Mouse (Mus musculus) megakaryocyte, embryonic 14.5 days (primary cell): ENCODE results near the gene Polg2.

Source experiments
- FLI1 ChIP-seq: IDR thresholded peaks from 2 replicates; pipeline ENCODE4 v1.6.1; 2012; ENCODE audit warnings: low read length, inconsistent platforms, mixed read lengths
- GATA1 ChIP-seq: IDR thresholded peaks from 3 replicates; pipeline ENCODE4 v1.6.1; 2012; ENCODE audit warnings: mixed read lengths, low read length, inconsistent platforms, borderline replicate concordance

DNA sequence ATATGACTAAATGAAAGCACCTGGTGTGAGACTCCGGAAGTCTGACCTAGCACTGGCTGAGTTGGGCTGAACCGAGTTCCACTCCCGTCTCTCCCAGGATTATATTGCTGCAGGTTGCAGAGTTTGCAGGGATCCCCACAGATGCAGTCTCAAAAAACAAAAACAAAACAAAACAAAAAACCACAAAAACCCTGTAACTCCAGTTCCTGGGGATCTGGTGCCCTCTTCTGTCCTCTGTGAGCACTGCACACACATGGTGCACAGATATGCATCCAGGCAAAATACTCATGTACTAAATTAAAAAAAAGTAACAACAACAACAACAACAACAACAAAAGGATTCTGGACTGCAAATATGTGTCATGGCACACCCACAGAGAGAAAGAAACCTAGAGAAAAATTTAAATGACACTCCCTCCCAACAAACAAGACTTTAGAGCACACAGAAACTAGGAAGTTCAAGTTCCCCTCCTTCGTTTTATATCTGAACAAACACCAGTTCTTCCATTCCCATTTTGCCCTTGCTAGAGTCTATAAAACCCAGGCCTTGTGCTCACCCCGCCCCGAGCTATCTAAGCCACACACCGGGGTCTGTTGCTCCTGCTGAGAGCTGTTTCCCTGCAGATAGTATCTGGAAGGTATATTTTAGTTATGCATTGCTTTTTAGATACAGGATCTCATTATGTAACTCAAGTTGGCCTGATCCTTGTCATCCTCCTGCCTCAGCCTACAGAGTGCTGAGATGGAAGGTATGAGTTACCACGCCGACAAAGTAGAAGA lies 9.0 kb downstream of the Polg2 start:
- TF ChIP-seq GATA1 (no peak), FLI1 (no peak)
